Mouse (Mus musculus) stomach, postnatal 0 days (tissue): ENCODE data around the gene Olfr957.

Experiments used
- CTCF ChIP-seq: IDR thresholded peaks from 2 replicates; pipeline ENCODE4 v1.5.1; 2016; ENCODE audit warnings: antibody characterized with exemption, low read depth, mild to moderate bottlenecking, moderate library complexity
- EP300 ChIP-seq: optimal IDR thresholded peaks from 2 replicates; pipeline ENCODE3; 2016; ENCODE audit warnings: antibody characterized with exemption

- TF ChIP-seq EP300, result no peak
- TF ChIP-seq CTCF, result no peak
Measured at GRCm38 (mm10) chr9:39493895-39494294, 21.7 kb downstream of the Olfr957 start, which contains the start of gene Olfr44.
